Mouse (Mus musculus) liver, adult 2 months (tissue): ENCODE data around the gene Styk1. TPM values are rescaled to one million over a fixed set of nuclear protein-coding genes. Genes with fewer than 3 reads are reported as not detected.

Source experiments
- DNase-seq: peaks from one replicate; pipeline ENCODE4 v3.0.0-alpha.2; 2011; ENCODE audit warnings: low read depth, low spot score; ENCODE audit errors: extremely low read depth
- H3K27ac ChIP-seq: fragments of 200-500 bp; replicated peaks from 2 replicates; pipeline ENCODE4 v1.5.1; 2012; ENCODE audit warnings: low read depth, mild to moderate bottlenecking, control low read depth, inconsistent platforms, low read length; ENCODE audit not compliant: insufficient read depth
- H3K27me3 ChIP-seq: fragments of 200-500 bp; 2 replicates; pipeline ENCODE4 v1.6.1; 2012; ENCODE audit warnings: mild to moderate bottlenecking, moderate library complexity, low read length, inconsistent platforms; ENCODE audit not compliant: control insufficient read depth, insufficient read depth
- H3K36me3 ChIP-seq: fragments of 200-500 bp; 2 replicates; pipeline ENCODE4 v1.6.1; 2012; ENCODE audit warnings: low read length, inconsistent platforms; ENCODE audit not compliant: control insufficient read depth, insufficient read depth
- H3K4me1 ChIP-seq: fragments of 200-500 bp; 2 replicates; pipeline ENCODE4 v1.6.1; 2011; ENCODE audit warnings: low read length; ENCODE audit not compliant: control insufficient read depth, insufficient read depth
- H3K4me3 ChIP-seq: fragments of 200-500 bp; 2 replicates; pipeline ENCODE4 v1.5.1; 2011; ENCODE audit warnings: low read depth, mild to moderate bottlenecking, control low read depth, low read length, moderate library complexity; ENCODE audit not compliant: insufficient read depth
- H3K79me2 ChIP-seq: fragments of 200-500 bp; 2 replicates; pipeline ENCODE4 v1.6.1; 2012; ENCODE audit warnings: inconsistent platforms, mild to moderate bottlenecking, low read length, moderate library complexity; ENCODE audit not compliant: control insufficient read depth, insufficient read depth
- H3K9ac ChIP-seq: fragments of 200-500 bp; 2 replicates; pipeline ENCODE4 v1.6.1; 2012; ENCODE audit warnings: low read depth, mild to moderate bottlenecking, control low read depth, inconsistent platforms, low read length
- CTCF ChIP-seq: fragments of 200-500 bp; IDR thresholded peaks from 2 replicates; pipeline ENCODE4 v1.5.1; 2011; ENCODE audit warnings: low read depth, low read length, control low read depth
- POLR2A ChIP-seq: fragments of 200-500 bp; IDR thresholded peaks from 2 replicates; pipeline ENCODE4 v1.6.1; 2011; ENCODE audit warnings: low read length, control low read depth; ENCODE audit not compliant: insufficient read depth; ENCODE audit errors: extremely low read depth
- WGBS: fragments of 180-500 bp; shearing (Covaris S2); methylation state at CpG from one replicate; pipeline ENCODE4 v1.1.7; 2018; 5-methylcytosine and 5-hydroxymethylcytosine counted together
- polyA plus RNA-seq: library from polyadenylated mRNA; depleted of rRNA; stranded (reverse); fragments of >200 nt; gene quantifications from 2 replicates; pipeline ENCODE4 v1.2.3, GENCODE M21; 2012
- total RNA-seq: library from RNA; depleted of rRNA; stranded (reverse); fragments of >200 nt; gene quantifications from 2 replicates; pipeline ENCODE4 v1.2.3, GENCODE M21; 2014

The Styk1 gene
- total and polyA plus RNA-seq, 2 experiments: not detected

DNA sequence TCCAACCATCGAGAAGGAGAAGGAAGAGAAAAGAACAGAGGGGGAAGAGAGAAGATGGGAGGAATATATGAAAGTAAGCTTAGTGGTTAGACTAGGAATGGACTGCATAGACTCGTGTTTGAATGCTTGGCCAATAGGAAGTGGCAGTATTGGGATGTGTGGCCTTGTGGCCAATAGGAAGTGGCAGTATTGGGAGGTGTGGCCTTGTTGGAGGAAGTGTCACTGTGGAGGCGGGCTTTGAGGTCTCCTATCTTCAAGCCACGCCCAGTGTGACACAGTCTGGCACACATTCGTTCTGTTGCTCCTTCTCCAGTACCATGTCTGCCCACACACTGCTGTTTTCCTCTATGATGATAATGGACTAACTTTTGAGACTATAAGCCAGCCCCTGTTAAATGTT lies 7.3 kb upstream of the Styk1 start:
- Histone ChIP-seq H3K79me2 (no peaks in the 10 kb centered on the region), H3K27ac (no peak overlapping the region), H3K9ac (no peak overlapping the region), H3K4me3 (no peak overlapping the region), H3K4me1 (no peaks in the 10 kb centered on the region), H3K36me3 (peaks cover 7% of the 10 kb centered on the region), H3K27me3 (0 out of 2 replicates have a peak, but pooled peaks cover 2% of the 10 kb centered on the region)
- DNase-seq: peak; percentile 17
- 68% methylated on average over 5 of the region's 5 CpGs for WGBS
- TF ChIP-seq CTCF (no peak), POLR2A (no peak)

DNA sequence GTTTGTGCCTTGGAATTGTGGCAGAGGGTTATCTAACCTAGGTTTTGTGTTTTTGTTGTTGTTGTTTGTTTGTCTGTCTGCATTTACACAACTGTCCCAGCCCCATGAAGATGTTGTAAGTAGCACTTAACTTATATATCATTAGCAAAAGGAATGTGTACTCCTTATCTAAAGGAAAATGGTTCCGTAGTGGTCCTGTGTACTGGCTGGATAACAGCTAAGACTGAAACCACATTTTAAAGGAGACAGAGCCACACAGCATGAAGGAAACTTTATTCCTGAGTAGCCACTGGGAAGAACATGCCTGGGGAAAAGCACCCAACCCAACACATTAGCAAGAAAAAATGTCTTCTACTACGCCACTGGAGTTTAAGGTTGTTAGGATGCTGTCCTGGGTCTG lies 6.1 kb upstream of the Styk1 start:
- no peak overlapping the region for H3K27ac ChIP-seq
- no peaks in the 10 kb centered on the region for H3K4me1 ChIP-seq
- peaks cover 4% of the 10 kb centered on the region; the same call in 1 of the 2 replicates for H3K36me3 ChIP-seq
- no peaks in the 10 kb centered on the region for H3K79me2 ChIP-seq
- no peak for DNase-seq
- TF ChIP-seq POLR2A (no peak), CTCF (no peak)
- H3K27me3 ChIP-seq: 0 out of 2 replicates have a peak, but pooled peaks cover 2% of the 10 kb centered on the region
- no peak overlapping the region for H3K9ac ChIP-seq
- H3K4me3 ChIP-seq: no peak overlapping the region
- 81% methylated on average over 2 of the region's 2 CpGs for WGBS

DNA sequence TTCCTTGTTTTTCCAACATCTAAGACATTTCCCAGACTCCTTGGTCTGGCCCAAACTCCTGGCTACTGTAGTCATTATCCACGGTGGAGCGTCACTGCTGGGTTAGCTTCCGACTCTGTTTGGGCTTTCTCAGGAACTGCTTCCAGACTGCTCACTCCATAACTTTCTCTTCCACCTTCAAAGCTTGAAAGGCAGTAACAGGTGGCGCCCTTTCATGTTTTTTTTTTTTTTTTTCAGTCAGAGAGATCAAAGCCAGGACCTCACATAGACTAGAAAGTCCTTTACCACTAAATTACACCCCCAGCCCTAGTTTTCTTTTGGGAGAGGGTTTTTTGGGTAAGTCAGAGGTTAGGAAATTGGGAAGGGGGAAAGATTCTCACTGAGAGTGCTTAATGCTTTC lies 1.5 kb upstream of the Styk1 start:
- Histone ChIP-seq H3K4me1 (0 out of 2 replicates have a peak, but pooled peaks cover 4% of the 10 kb centered on the region), H3K4me3 (no peak overlapping the region), H3K79me2 (no peaks in the 10 kb centered on the region), H3K27ac (no peak overlapping the region), H3K27me3 (peaks cover 2% of the 10 kb centered on the region; the same call in 1 of the 2 replicates), H3K9ac (no peak overlapping the region), H3K36me3 (no peaks in the 10 kb centered on the region)
- WGBS: 63% methylated on average over 4 of the region's 4 CpGs
- no peak for DNase-seq
- no peak for TF ChIP-seq CTCF
- TF ChIP-seq POLR2A: no peak

DNA sequence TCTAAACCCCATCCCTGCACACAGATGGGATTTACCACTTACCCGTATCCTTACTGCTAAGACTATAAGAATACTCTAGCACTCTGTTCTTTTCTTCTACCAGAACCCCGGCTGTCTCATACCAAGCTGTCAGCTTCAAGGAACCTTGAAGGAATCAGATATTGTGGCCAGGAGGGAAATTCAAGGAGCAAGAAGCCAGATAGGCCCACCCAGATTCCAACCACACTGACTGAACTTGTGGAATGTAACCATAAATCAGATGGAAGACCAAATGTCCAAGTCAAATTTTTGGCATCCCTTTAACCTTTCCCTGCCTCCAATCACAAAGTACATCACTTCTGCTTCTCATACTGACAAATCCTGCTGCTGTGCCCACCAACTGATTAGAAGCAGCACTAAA lies 6.4 kb downstream of the Styk1 start:
- no peak for DNase-seq
- no peaks in the 10 kb centered on the region for H3K79me2 ChIP-seq
- no peak overlapping the region for H3K4me3 ChIP-seq
- no peaks in the 10 kb centered on the region for H3K27me3 ChIP-seq
- H3K36me3 ChIP-seq: no peaks in the 10 kb centered on the region
- H3K9ac ChIP-seq: no peak overlapping the region
- 85% methylated on average over 2 of the region's 2 CpGs for WGBS
- TF ChIP-seq CTCF: no peak
- TF ChIP-seq POLR2A: no peak
- no peaks in the 10 kb centered on the region for H3K4me1 ChIP-seq
- no peak overlapping the region for H3K27ac ChIP-seq

DNA sequence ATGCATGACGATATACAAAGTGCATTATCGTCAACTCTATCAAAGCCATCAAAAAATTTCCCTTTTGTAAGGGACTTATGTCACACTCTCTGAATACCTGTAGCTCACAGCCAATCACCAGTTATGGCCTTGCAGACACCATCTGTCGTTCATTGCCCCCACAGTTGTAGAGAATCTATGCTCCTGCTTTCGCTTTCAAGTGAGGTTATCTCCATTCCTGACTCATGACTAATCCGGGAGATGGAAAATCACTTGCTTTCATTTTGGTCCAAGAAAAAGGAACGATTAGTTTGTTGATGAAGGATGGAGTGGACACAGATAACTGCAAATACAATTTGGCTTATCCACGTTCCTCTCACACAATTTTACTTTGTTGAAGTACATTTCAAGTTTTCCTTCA lies 9.1 kb downstream of the Styk1 start:
- Histone ChIP-seq H3K4me1 (no peaks in the 10 kb centered on the region), H3K9ac (no peak overlapping the region), H3K79me2 (no peaks in the 10 kb centered on the region), H3K36me3 (no peaks in the 10 kb centered on the region), H3K4me3 (no peak overlapping the region), H3K27me3 (no peaks in the 10 kb centered on the region), H3K27ac (no peak overlapping the region)
- WGBS: 74% methylated on average over 7 of the region's 7 CpGs
- no peak for DNase-seq
- TF ChIP-seq POLR2A (no peak), CTCF (no peak)

DNA sequence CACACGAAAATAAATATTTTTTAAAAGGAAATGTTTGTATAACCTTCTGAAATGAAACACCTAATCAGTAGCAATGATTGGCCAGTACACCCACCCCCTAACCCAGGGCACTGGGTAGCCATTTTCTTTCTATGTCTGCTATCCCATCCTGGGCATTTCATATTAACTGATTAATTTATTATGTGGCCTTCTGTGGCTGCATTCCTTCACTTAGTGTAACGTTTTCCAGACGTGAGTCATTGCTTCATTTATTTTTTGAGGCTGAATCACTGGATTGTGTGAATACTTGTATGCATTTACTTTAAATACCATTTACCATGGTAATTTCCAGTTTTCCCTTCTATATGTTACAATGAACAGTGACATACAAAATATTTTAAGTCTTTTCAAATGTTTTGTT lies 13.3 kb downstream of the Styk1 start:
- no peaks in the 10 kb centered on the region for H3K79me2 ChIP-seq
- no peak for TF ChIP-seq CTCF
- TF ChIP-seq POLR2A: no peak
- no peaks in the 10 kb centered on the region for H3K4me1 ChIP-seq
- no peak for DNase-seq
- no peaks in the 10 kb centered on the region for H3K27me3 ChIP-seq
- H3K9ac ChIP-seq: no peak overlapping the region
- no peak overlapping the region for H3K4me3 ChIP-seq
- H3K36me3 ChIP-seq: no peaks in the 10 kb centered on the region
- H3K27ac ChIP-seq: no peak overlapping the region
- 71% methylated on average over 3 of the region's 3 CpGs for WGBS
